Mouse (Mus musculus): ENCODE results near the gene Cacna1g. TPM values are rescaled to one million over a fixed set of nuclear protein-coding genes. Genes with fewer than 3 reads are reported as not detected.
A peak's percentile ranks its signal among the peaks of the same experiment; 100 is the strongest.

Gene Cacna1g
- polyA plus RNA-seq (2015; fragmentation: Nextera tagmentation; extraction: Ambion mirVana), result 6.6 and 7.0 TPM in 2 replicates

- peak within 1 kb of the TSS; percentile 61 for H3K4me3 ChIP-seq (ENCODE audit: low read length)
- no peaks in the 10 kb centered on the region for H3K36me3 ChIP-seq (ENCODE audit: control insufficient read depth, insufficient read depth, low read length)
- peak within 1 kb of the TSS; percentile 95 for H3K4me2 ChIP-seq (ENCODE audit: low read depth, low read length)
- peaks cover 36% of the 10 kb centered on the region for H3K4me1 ChIP-seq (replicated peaks; ENCODE audit: control insufficient read depth, insufficient read depth, low read length)
- H3K27ac ChIP-seq (ENCODE audit: low read length), result peak within 1 kb of the TSS; percentile 92
- peaks cover 37% of the 10 kb centered on the region for H3K27me3 ChIP-seq (ENCODE audit: control insufficient read depth, insufficient read depth, low read depth, low read length)
- no peaks in the 10 kb centered on the region for H3K9me3 ChIP-seq (ENCODE audit: control insufficient read depth, low read length)
- ATAC-seq (ENCODE audit: low read depth), result peak; percentile 92
- 0% methylated on average over 38 of the region's 71 CpGs for WGBS
- H3K9ac ChIP-seq (ENCODE audit: low read length), result peak within 1 kb of the TSS; percentile 67
Observed at GRCm38 (mm10) chr11:94473707-94474543, at the start of gene Cacna1g. Gene Cacna1g (minus strand): TSS chr11:94474198.

DNA sequence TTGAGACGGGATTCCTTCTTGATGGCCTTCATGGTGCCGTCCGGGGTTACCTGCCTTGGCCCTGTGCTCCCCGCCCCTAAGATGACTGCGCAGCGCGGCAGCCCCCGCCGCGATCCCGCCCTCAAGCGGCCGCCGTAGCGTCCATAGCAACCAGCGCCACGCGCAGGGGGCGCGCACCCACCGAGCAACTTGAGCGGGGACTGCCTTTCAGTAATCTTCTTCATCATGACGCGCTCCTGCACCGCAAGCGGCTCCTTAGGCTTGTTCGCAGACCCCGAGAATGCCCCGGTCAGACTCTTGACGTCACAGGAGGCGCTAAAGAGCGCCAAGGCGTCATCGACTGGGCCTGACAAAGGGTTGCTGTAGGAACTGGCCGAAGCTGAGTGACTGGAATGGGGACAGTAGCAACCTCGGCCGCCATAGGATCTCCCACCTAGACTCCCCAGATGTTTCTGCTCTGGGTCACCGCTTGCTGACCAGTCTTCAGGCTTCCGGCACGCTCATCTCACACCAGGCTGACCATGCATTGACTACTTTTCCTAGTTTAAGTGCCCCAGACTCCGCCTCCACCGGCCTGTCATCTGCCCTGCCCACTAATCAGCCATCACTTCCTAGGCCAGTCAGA lies 47.3 kb upstream of the Cacna1g start, which contains the start of gene Mycbpap:
TSS of gene Mycbpap (minus strand) at position 524 of the 625 bp plus-strand sequence.
- peak; percentile 81 for ATAC-seq (ENCODE audit: low read depth)
- Histone ChIP-seq H3K4me2 (ENCODE audit: low read depth, low read length) (peak within 1 kb of the TSS; percentile 91), H3K4me1 (replicated peaks; ENCODE audit: control insufficient read depth, insufficient read depth, low read length) (peaks cover 3% of the 10 kb centered on the region; the same call in 1 of the 2 replicates), H3K36me3 (ENCODE audit: control insufficient read depth, insufficient read depth, low read length) (no peaks in the 10 kb centered on the region), H3K9ac (ENCODE audit: low read length) (peak within 1 kb of the TSS; percentile 71), H3K27ac (ENCODE audit: low read length) (0 out of 2 replicates have a peak within 1 kb of the TSS, but pooled peaks have one; percentile 14), H3K4me3 (ENCODE audit: low read length) (peak within 1 kb of the TSS; percentile 64), H3K27me3 (ENCODE audit: control insufficient read depth, insufficient read depth, low read depth, low read length) (no peaks in the 10 kb centered on the region), H3K9me3 (ENCODE audit: control insufficient read depth, low read length) (no peaks in the 10 kb centered on the region)
- under 1% methylated on average over 42 of the region's 42 CpGs for WGBS

DNA sequence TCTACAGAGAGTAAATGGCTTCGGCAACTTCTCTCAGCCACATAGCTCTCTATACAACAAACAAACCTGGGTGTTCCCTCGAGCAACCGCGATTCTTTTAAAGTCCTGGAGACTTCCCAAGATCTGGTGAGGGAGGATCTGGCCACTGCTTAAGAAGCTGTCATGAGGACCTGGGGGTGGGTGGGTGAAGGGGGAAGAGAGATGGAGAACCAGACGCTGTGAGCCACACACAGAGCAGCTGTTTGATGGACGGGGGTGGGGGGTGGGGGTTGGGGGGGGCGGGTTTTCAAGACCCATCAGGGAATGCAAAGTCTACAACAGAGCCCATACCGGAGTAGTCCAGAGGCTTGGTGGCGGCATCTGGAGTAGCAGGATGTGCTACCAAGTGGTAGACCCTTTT lies 39.5 kb upstream of the Cacna1g start:
- H3K27ac ChIP-seq (ENCODE audit: low read length), result no peak overlapping the region
- H3K9ac ChIP-seq (ENCODE audit: low read length), result no peak overlapping the region
- peak; percentile 23; the same call in 1 of the 2 replicates for ATAC-seq (ENCODE audit: low read depth)
- 22% methylated on average over 9 of the region's 9 CpGs for WGBS
- H3K27me3 ChIP-seq (ENCODE audit: control insufficient read depth, insufficient read depth, low read depth, low read length), result no peaks in the 10 kb centered on the region
- H3K9me3 ChIP-seq (ENCODE audit: control insufficient read depth, low read length), result no peaks in the 10 kb centered on the region
- H3K4me2 ChIP-seq (ENCODE audit: low read depth, low read length), result no peak overlapping the region
- no peak overlapping the region for H3K4me3 ChIP-seq (ENCODE audit: low read length)
- H3K4me1 ChIP-seq (replicated peaks; ENCODE audit: control insufficient read depth, insufficient read depth, low read length), result no peaks in the 10 kb centered on the region
- H3K36me3 ChIP-seq (ENCODE audit: control insufficient read depth, insufficient read depth, low read length), result no peaks in the 10 kb centered on the region

DNA sequence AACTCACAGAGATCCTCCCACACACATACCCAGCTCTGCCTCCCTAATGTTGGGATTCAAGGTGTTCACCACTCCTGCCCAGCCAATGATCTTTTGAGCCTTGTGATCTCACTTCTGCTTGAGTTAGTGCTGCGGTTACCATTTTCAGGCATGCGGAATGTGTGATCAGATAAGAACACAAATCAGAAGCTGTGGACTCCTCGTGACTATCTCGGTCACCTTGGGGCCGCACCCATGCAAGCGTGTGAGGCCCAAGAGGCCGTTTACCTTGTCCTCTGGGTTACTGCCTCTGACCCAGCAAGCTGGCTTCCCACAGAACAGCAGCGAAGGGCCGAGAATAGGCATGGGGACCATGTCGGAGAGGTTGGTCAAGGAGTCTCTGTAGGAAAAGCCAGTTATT lies 35.0 kb upstream of the Cacna1g start:
- H3K9me3 ChIP-seq (ENCODE audit: control insufficient read depth, low read length), result no peaks in the 10 kb centered on the region
- 52% methylated on average over 10 of the region's 10 CpGs for WGBS
- no peak overlapping the region for H3K27ac ChIP-seq (ENCODE audit: low read length)
- no peaks in the 10 kb centered on the region for H3K27me3 ChIP-seq (ENCODE audit: control insufficient read depth, insufficient read depth, low read depth, low read length)
- H3K4me2 ChIP-seq (ENCODE audit: low read depth, low read length), result no peak overlapping the region
- ATAC-seq (ENCODE audit: low read depth), result no peak
- no peak overlapping the region for H3K4me3 ChIP-seq (ENCODE audit: low read length)
- H3K4me1 ChIP-seq (replicated peaks; ENCODE audit: control insufficient read depth, insufficient read depth, low read length), result no peaks in the 10 kb centered on the region
- no peak overlapping the region for H3K9ac ChIP-seq (ENCODE audit: low read length)
- no peaks in the 10 kb centered on the region for H3K36me3 ChIP-seq (ENCODE audit: control insufficient read depth, insufficient read depth, low read length)

DNA sequence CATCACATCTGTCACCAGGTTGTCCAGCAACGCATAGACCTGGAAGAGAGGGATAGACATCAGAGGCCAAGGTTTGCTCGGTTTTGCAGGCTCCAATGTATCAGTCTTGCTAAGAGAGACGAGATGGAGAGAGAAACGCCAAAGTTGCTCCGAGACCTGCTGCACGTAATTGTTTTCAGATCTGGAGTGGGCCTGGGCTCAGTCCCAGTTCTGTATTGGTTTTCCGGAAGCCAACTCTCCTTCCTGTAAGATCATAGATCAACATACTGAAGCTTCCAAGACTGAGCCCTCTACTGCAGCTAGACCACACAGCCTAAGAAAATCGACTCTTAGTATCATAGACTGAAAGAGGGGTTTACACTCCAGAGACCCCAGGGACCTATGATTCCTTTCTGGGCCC lies 27.5 kb upstream of the Cacna1g start:
- 72% methylated on average over 8 of the region's 8 CpGs for WGBS
- H3K9me3 ChIP-seq (ENCODE audit: control insufficient read depth, low read length), result no peaks in the 10 kb centered on the region
- no peaks in the 10 kb centered on the region; the same call in 1 of the 2 replicates for H3K27me3 ChIP-seq (ENCODE audit: control insufficient read depth, insufficient read depth, low read depth, low read length)
- H3K4me3 ChIP-seq (ENCODE audit: low read length), result no peak overlapping the region
- no peak overlapping the region for H3K4me2 ChIP-seq (ENCODE audit: low read depth, low read length)
- no peak overlapping the region for H3K27ac ChIP-seq (ENCODE audit: low read length)
- no peaks in the 10 kb centered on the region for H3K36me3 ChIP-seq (ENCODE audit: control insufficient read depth, insufficient read depth, low read length)
- peaks cover 23% of the 10 kb centered on the region for H3K4me1 ChIP-seq (replicated peaks; ENCODE audit: control insufficient read depth, insufficient read depth, low read length)
- no peak overlapping the region for H3K9ac ChIP-seq (ENCODE audit: low read length)
- no peak for ATAC-seq (ENCODE audit: low read depth)

- H3K4me3 ChIP-seq (ENCODE audit: low read length), result peak overlapping the region; percentile 54
- H3K36me3 ChIP-seq (ENCODE audit: control insufficient read depth, insufficient read depth, low read length), result peaks cover 2% of the 10 kb centered on the region
- ATAC-seq (ENCODE audit: low read depth), result no peak
- peak overlapping the region; percentile 96 for H3K27ac ChIP-seq (ENCODE audit: low read length)
- no peaks in the 10 kb centered on the region for H3K9me3 ChIP-seq (ENCODE audit: control insufficient read depth, low read length)
- 22% methylated on average over 8 of the region's 8 CpGs for WGBS
- H3K4me1 ChIP-seq (replicated peaks; ENCODE audit: control insufficient read depth, insufficient read depth, low read length), result peaks cover 25% of the 10 kb centered on the region
- peak overlapping the region; percentile 68 for H3K9ac ChIP-seq (ENCODE audit: low read length)
- peak overlapping the region; percentile 58 for H3K4me2 ChIP-seq (ENCODE audit: low read depth, low read length)
- no peaks in the 10 kb centered on the region; the same call in 1 of the 2 replicates for H3K27me3 ChIP-seq (ENCODE audit: control insufficient read depth, insufficient read depth, low read depth, low read length)
Observed at GRCm38 (mm10) chr11:94500362-94500761, 26.4 kb upstream of the Cacna1g start.

DNA sequence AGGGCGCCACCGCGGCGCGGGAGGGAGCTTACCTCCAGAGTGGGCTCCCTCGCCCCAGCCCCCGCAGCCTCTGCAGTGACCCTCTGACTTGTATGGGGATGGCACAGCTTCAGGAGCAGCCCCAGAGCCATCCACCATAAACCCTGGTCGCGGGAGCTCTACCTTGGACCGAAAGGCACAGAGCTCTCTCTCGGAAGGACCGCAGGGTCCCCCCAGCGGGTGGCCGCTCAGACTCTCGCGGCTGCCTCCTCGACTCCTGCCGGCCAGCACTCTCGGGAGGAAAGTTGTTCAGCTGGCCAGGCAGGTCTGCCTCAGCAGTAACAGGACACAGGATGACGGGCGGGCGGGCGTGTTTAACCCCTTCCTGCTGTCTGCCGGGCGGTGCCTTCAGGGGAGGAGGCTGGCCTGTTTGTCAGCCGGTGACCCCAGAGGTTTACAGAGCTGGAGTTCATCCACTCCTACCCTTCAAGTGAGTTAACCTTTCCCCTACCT lies 25.7 kb upstream of the Cacna1g start, which contains the start of gene Epn3:
TSS of gene Epn3 (minus strand) at position 314 of the 492 bp plus-strand sequence.
- peak; percentile 75 for ATAC-seq (ENCODE audit: low read depth)
- H3K36me3 ChIP-seq (ENCODE audit: control insufficient read depth, insufficient read depth, low read length), result peaks cover 2% of the 10 kb centered on the region
- H3K27me3 ChIP-seq (ENCODE audit: control insufficient read depth, insufficient read depth, low read depth, low read length), result no peaks in the 10 kb centered on the region; the same call in 1 of the 2 replicates
- H3K4me1 ChIP-seq (replicated peaks; ENCODE audit: control insufficient read depth, insufficient read depth, low read length), result peaks cover 29% of the 10 kb centered on the region
- H3K4me3 ChIP-seq (ENCODE audit: low read length), result peak within 1 kb of the TSS; percentile 54
- under 1% methylated on average over 26 of the region's 26 CpGs for WGBS
- H3K9ac ChIP-seq (ENCODE audit: low read length), result peak within 1 kb of the TSS; percentile 68
- H3K4me2 ChIP-seq (ENCODE audit: low read depth, low read length), result peak within 1 kb of the TSS; percentile 58
- H3K27ac ChIP-seq (ENCODE audit: low read length), result peak within 1 kb of the TSS; percentile 96
- H3K9me3 ChIP-seq (ENCODE audit: control insufficient read depth, low read length), result no peaks in the 10 kb centered on the region

DNA sequence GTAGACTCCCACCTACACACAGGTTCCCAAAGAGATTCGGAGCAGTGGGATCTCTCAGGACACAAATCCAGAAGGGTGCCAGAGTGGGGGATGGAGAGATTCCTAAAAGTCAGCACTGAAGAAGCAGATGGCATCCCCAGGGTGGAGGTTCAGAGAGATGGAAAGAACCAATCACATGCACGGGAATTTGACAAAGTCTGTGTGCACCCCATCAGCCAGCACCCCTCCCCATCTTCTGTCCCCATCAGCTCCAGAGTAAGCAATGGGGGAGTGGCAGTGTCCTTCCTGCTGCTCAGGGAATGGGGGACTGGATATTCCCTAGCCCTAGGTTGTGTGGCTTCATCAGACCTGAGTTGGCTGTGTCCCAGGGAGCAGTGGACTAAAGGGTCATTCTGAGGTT lies 25.0 kb upstream of the Cacna1g start:
- H3K4me2 ChIP-seq (ENCODE audit: low read depth, low read length), result peak overlapping the region; percentile 58
- H3K27me3 ChIP-seq (ENCODE audit: control insufficient read depth, insufficient read depth, low read depth, low read length), result no peaks in the 10 kb centered on the region; the same call in 1 of the 2 replicates
- H3K9ac ChIP-seq (ENCODE audit: low read length), result peak overlapping the region; percentile 68
- 0 out of 2 replicates have a peak, but pooled peaks have one; percentile 15 for ATAC-seq (ENCODE audit: low read depth)
- peak overlapping the region; percentile 54 for H3K4me3 ChIP-seq (ENCODE audit: low read length)
- peaks cover 2% of the 10 kb centered on the region for H3K36me3 ChIP-seq (ENCODE audit: control insufficient read depth, insufficient read depth, low read length)
- no peaks in the 10 kb centered on the region for H3K9me3 ChIP-seq (ENCODE audit: control insufficient read depth, low read length)
- H3K27ac ChIP-seq (ENCODE audit: low read length), result peak overlapping the region; percentile 96
- peaks cover 29% of the 10 kb centered on the region for H3K4me1 ChIP-seq (replicated peaks; ENCODE audit: control insufficient read depth, insufficient read depth, low read length)
- WGBS, result 6% methylated on average over 2 of the region's 2 CpGs
